Mouse (Mus musculus): ENCODE data around the gene Ptgs1. TPM values are rescaled to one million over a fixed set of nuclear protein-coding genes. Genes with fewer than 3 reads are reported as not detected.

The Ptgs1 gene
- polyA plus RNA-seq, 1 experiment = 44.4 TPM

DNA sequence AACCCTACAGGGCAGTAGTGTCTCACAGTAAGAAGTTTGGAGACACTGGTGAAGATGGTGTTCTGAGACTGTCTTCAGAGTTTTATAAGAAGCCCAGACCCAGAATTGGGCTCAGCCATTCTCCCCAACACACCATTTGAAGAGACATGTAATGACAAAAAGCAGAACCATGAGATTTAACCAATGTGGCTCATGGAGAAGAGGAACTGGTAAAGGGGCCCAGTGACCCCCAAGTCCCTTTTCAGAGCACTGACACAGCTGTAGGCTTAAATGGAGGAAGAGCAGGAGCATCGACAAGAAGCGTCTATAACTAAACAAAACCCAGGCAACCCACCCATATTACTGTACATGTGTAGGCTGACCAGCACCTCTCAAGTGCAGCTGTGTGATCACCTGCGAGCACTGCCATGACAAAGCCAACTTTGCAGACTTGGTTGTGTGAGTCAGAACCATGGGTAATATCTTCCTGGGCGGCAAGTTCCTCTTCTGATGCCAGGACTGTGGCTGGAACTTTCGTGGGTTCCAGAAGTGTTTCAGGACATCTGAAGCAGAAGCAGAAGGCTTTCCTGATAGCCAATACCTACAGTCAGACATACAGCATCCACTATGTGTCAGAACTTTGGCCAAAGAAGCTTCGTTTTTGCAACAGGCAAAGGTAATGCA is 42.2 kb downstream of the Ptgs1 start:
- Histone ChIP-seq H3K27ac (ENCODE audit: insufficient read depth, low read length) (no peak overlapping the region), H3K27me3 (ENCODE audit: control insufficient read depth, insufficient read depth, low read length) (no peaks in the 10 kb centered on the region), H3K36me3 (ENCODE audit: control insufficient read depth, insufficient read depth, low read length) (no peaks in the 10 kb centered on the region), H3K4me3 (ENCODE audit: extremely low read depth, insufficient read depth, insufficient read length) (no peak overlapping the region), H3K4me1 (ENCODE audit: control insufficient read depth, insufficient read depth, insufficient read length) (no peaks in the 10 kb centered on the region)
- TF ChIP-seq POLR2A (IDR thresholded peaks at IDR 0.05; ENCODE audit: low read depth, low read length) (no peak), CTCF (IDR thresholded peaks at IDR 0.05; ENCODE audit: extremely low read depth, insufficient read depth, insufficient read length, insufficient replicate concordance) (no peak)
- 8% methylated on average over 6 of the region's 6 CpGs for WGBS
- no peak for DNase-seq (ENCODE audit: low read depth in 1 of 2, low spot score in 2 of 2)

DNA sequence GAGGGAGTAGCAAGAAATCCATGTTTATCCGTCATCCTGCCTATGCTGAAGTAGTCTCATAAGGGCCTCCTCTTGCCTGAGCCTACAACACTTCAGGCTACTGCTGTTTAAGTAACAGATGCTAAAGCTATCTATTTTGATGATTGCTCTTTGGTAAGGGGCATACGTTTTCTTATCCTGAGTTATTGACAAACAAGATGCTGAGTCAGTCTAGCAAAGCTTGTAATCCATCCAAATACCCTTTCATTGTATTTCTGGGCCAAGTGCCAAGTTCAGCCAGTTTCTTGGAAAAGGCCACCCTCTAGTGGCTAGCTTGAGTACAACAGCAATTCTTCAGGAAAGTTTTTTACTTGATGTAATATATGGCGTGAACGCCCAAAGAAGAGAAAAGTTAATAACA is 46.2 kb downstream of the Ptgs1 start:
- H3K36me3 ChIP-seq (ENCODE audit: control insufficient read depth, insufficient read depth, low read length) = no peaks in the 10 kb centered on the region
- DNase-seq (ENCODE audit: low read depth in 1 of 2, low spot score in 2 of 2) = peak; percentile 3 to 7
- 25% methylated on average over 4 of the region's 4 CpGs for WGBS
- TF ChIP-seq CTCF (IDR thresholded peaks at IDR 0.05; ENCODE audit: extremely low read depth, insufficient read depth, insufficient read length, insufficient replicate concordance) = no peak
- no peak for TF ChIP-seq POLR2A (IDR thresholded peaks at IDR 0.05; ENCODE audit: low read depth, low read length)
- H3K4me1 ChIP-seq (ENCODE audit: control insufficient read depth, insufficient read depth, insufficient read length) = no peaks in the 10 kb centered on the region
- no peak overlapping the region for H3K27ac ChIP-seq (ENCODE audit: insufficient read depth, low read length)
- H3K27me3 ChIP-seq (ENCODE audit: control insufficient read depth, insufficient read depth, low read length) = no peaks in the 10 kb centered on the region
- no peak overlapping the region for H3K4me3 ChIP-seq (ENCODE audit: extremely low read depth, insufficient read depth, insufficient read length)

DNA sequence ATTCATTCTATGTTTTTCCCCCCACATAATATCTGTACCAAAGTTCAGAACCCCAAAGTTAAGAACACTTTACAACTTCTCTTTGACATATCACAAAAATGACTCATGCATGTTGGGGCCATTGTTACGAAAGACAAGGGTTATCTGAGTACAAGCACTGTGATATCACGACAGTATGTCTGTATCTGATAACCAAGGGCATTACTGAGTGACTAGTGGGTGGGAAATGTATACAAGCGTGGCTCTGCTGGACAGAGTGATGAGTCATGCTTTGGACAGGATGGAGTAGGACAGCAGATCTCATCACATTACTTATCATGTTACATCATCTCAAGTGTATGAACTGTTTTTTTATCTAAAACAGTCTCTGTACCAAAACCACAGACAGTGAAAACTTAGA is 48.5 kb downstream of the Ptgs1 start:
- no peaks in the 10 kb centered on the region for H3K4me1 ChIP-seq (ENCODE audit: control insufficient read depth, insufficient read depth, insufficient read length)
- H3K27ac ChIP-seq (ENCODE audit: insufficient read depth, low read length) = no peak overlapping the region
- TF ChIP-seq CTCF (IDR thresholded peaks at IDR 0.05; ENCODE audit: extremely low read depth, insufficient read depth, insufficient read length, insufficient replicate concordance) (no peak), POLR2A (IDR thresholded peaks at IDR 0.05; ENCODE audit: low read depth, low read length) (no peak)
- H3K4me3 ChIP-seq (ENCODE audit: extremely low read depth, insufficient read depth, insufficient read length) = no peak overlapping the region
- H3K27me3 ChIP-seq (ENCODE audit: control insufficient read depth, insufficient read depth, low read length) = no peaks in the 10 kb centered on the region
- no peaks in the 10 kb centered on the region for H3K36me3 ChIP-seq (ENCODE audit: control insufficient read depth, insufficient read depth, low read length)
- 43% methylated on average over 3 of the region's 3 CpGs for WGBS
- DNase-seq (ENCODE audit: low read depth in 1 of 2, low spot score in 2 of 2) = no peak

DNA sequence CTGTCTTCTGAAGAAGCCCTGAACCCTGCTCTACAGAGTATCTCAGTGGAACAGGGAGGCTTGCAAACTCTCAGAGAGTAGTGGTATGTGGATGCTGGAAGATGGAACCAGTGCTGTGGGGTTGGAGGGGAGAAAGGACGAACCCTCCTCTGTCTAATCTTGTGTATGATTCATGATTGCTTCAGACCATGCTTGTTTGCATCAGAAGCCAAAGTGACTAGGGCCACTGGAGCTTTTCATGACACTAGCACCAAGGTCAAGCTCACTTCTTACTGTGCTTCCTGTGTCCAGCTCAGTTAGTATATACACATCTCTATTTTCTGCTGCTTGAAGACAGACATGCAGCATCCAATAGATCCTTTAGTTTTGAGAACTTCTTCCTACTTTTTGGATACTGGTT is 50.9 kb downstream of the Ptgs1 start:
- no peaks in the 10 kb centered on the region for H3K4me1 ChIP-seq (ENCODE audit: control insufficient read depth, insufficient read depth, insufficient read length)
- TF ChIP-seq POLR2A (IDR thresholded peaks at IDR 0.05; ENCODE audit: low read depth, low read length) (no peak), CTCF (IDR thresholded peaks at IDR 0.05; ENCODE audit: extremely low read depth, insufficient read depth, insufficient read length, insufficient replicate concordance) (no peak)
- H3K4me3 ChIP-seq (ENCODE audit: extremely low read depth, insufficient read depth, insufficient read length) = no peak overlapping the region
- WGBS = 90% methylated on average over 1 of the region's 1 CpGs
- DNase-seq (ENCODE audit: low read depth in 1 of 2, low spot score in 2 of 2) = no peak
- H3K27ac ChIP-seq (ENCODE audit: insufficient read depth, low read length) = no peak overlapping the region
- H3K36me3 ChIP-seq (ENCODE audit: control insufficient read depth, insufficient read depth, low read length) = no peaks in the 10 kb centered on the region
- no peaks in the 10 kb centered on the region for H3K27me3 ChIP-seq (ENCODE audit: control insufficient read depth, insufficient read depth, low read length)

DNA sequence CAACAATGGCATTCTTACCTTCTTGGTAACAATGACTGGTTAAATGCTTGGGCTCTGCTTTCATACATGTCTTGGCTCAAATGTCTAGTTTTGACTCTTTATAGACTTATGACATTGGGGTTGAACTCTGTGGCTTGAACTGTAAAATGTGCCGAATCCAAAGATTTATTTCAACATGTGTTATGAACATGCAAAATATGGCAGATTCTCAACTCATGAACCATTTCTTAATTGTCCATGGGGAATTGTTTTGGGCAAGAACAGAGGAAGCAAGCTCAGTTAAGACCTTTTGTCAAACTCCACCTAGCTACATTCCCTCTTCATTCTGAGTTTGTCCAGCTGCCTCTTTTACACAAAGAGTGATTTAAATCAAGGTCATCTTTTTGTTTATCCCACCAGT is 52.1 kb downstream of the Ptgs1 start:
- no peak for DNase-seq (ENCODE audit: low read depth in 1 of 2, low spot score in 2 of 2)
- no peak overlapping the region for H3K27ac ChIP-seq (ENCODE audit: insufficient read depth, low read length)
- H3K4me1 ChIP-seq (ENCODE audit: control insufficient read depth, insufficient read depth, insufficient read length) = no peaks in the 10 kb centered on the region
- no peaks in the 10 kb centered on the region for H3K27me3 ChIP-seq (ENCODE audit: control insufficient read depth, insufficient read depth, low read length)
- H3K4me3 ChIP-seq (ENCODE audit: extremely low read depth, insufficient read depth, insufficient read length) = no peak overlapping the region
- TF ChIP-seq POLR2A (IDR thresholded peaks at IDR 0.05; ENCODE audit: low read depth, low read length) (no peak), CTCF (IDR thresholded peaks at IDR 0.05; ENCODE audit: extremely low read depth, insufficient read depth, insufficient read length, insufficient replicate concordance) (no peak)
- WGBS = 77% methylated on average over 1 of the region's 1 CpGs
- no peaks in the 10 kb centered on the region for H3K36me3 ChIP-seq (ENCODE audit: control insufficient read depth, insufficient read depth, low read length)

Other genes starting within 250 kb of the Ptgs1 start
- gene Ndufa8, start 181.0 kb upstream of the Ptgs1 start, polyA plus RNA-seq (2012; rRNA removed) = 25.9 and 28.5 TPM in 2 replicates
- not detected in 2 replicates for gene Morn5, start 181.0 kb upstream of the Ptgs1 start, polyA plus RNA-seq (2012; rRNA removed)
- 0.71 and 0.79 TPM in 2 replicates for gene Lhx6, start 125.0 kb upstream of the Ptgs1 start, polyA plus RNA-seq (2012; rRNA removed)
- 13.4 and 14.2 TPM in 2 replicates for gene Mrrf, start 94.0 kb upstream of the Ptgs1 start, polyA plus RNA-seq (2012; rRNA removed)
- 5.5 and 6.1 TPM in 2 replicates for gene Rbm18, start 93.7 kb upstream of the Ptgs1 start, polyA plus RNA-seq (2012; rRNA removed)
- not detected in 2 replicates for gene Olfr338, start 143.1 kb downstream of the Ptgs1 start, polyA plus RNA-seq (2012; rRNA removed)
- not detected in 2 replicates for gene Olfr339, start 188.5 kb downstream of the Ptgs1 start, polyA plus RNA-seq (2012; rRNA removed)
- not detected in 2 replicates for gene Olfr340, start 222.2 kb downstream of the Ptgs1 start, polyA plus RNA-seq (2012; rRNA removed)